Mouse (Mus musculus) limb, embryonic 14.5 days (tissue): ENCODE measurements at regions not wholly inside any gene's neighbourhood (a gene's known extent, or its start where the extent isn't known, plus 50 kb on each side); places are given as distances from the start of the nearest gene placed in this dataset.

ENCODE experiments used
- ATAC-seq: fragments of 200-750 bp; cut with Nextera tagmentation; 2 replicates; pipeline ENCODE4 v1.8.0; 2017; ENCODE audit warnings: low read depth, moderate number of reproducible peaks, moderate TSS enrichment; ENCODE audit not compliant: low FRiP score
- DNase-seq: peaks from one replicate; pipeline ENCODE4 v3.0.0-alpha.2; 2015; ENCODE audit warnings: low spot score
- H3K27ac ChIP-seq: fragments of 300-500 bp; sonication (generic); replicated peaks from 2 replicates; pipeline ENCODE4 v1.5.1; 2014; ENCODE audit warnings: low read depth, mild to moderate bottlenecking, low read length, moderate library complexity, mixed read lengths
- H3K27me3 ChIP-seq: fragments of 300-500 bp; sonication (generic); 2 replicates; pipeline ENCODE4 v1.6.1; 2014; ENCODE audit warnings: low read length, mixed read lengths; ENCODE audit not compliant: control insufficient read depth, insufficient read depth
- H3K36me3 ChIP-seq: fragments of 300-500 bp; sonication (generic); 2 replicates; pipeline ENCODE4 v1.6.1; 2014; ENCODE audit warnings: mild to moderate bottlenecking, low read length, moderate library complexity, mixed read lengths; ENCODE audit not compliant: control insufficient read depth, insufficient read depth
- H3K4me1 ChIP-seq: fragments of 300-500 bp; sonication (generic); 2 replicates; pipeline ENCODE4 v1.6.1; 2014; ENCODE audit warnings: antibody characterized with exemption, low read length, mixed read lengths; ENCODE audit not compliant: control insufficient read depth, insufficient read depth
- H3K4me2 ChIP-seq: fragments of 300-500 bp; sonication (generic); replicated peaks from 2 replicates; pipeline ENCODE4 v1.6.1; 2014; ENCODE audit warnings: low read depth, mild to moderate bottlenecking, low read length, moderate library complexity; ENCODE audit not compliant: severe bottlenecking
- H3K4me3 ChIP-seq: fragments of 300-500 bp; sonication (generic); replicated peaks from 2 replicates; pipeline ENCODE4 v1.5.1; 2014; ENCODE audit warnings: low read length
- H3K9ac ChIP-seq: fragments of 300-500 bp; sonication (generic); 2 replicates; pipeline ENCODE4 v1.6.1; 2014; ENCODE audit warnings: mild to moderate bottlenecking, low read depth, low read length, moderate library complexity; ENCODE audit not compliant: severe bottlenecking
- H3K9me3 ChIP-seq: fragments of 300-500 bp; sonication (generic); 2 replicates; pipeline ENCODE4 v1.6.1; 2016; ENCODE audit warnings: low read length; ENCODE audit not compliant: control insufficient read depth
- POLR2A ChIP-seq: fragments of 200-500 bp; IDR thresholded peaks from 2 replicates; pipeline ENCODE4 v1.8.0; 2012; ENCODE audit warnings: inconsistent platforms, mild to moderate bottlenecking, moderate library complexity, borderline replicate concordance; ENCODE audit not compliant: insufficient read depth, insufficient read length; ENCODE audit errors: extremely low read depth
- WGBS: fragments of 180-500 bp; shearing (Covaris S2); extraction: QIAGEN DNeasy Blood & Tissue Kit; methylation state at CpG from one replicate; pipeline ENCODE4 v1.1.7; 2014; 5-methylcytosine and 5-hydroxymethylcytosine counted together

- Histone ChIP-seq H3K9me3 (no peaks in the 10 kb centered on the region), H3K4me1 (peaks cover 11% of the 10 kb centered on the region), H3K27me3 (no peaks in the 10 kb centered on the region), H3K27ac (no peak overlapping the region), H3K4me2 (no peak overlapping the region; the same call in 1 of the 2 replicates), H3K36me3 (no peaks in the 10 kb centered on the region), H3K4me3 (no peak overlapping the region), H3K9ac (no peak overlapping the region)
- no peak for ATAC-seq
- 17% methylated on average over 6 of the region's 6 CpGs for WGBS
- peak; percentile 30 for DNase-seq
- TF ChIP-seq POLR2A: no peak
Observed at GRCm38 (mm10) chr6:94999002-94999401, 118.0 kb upstream of the Kbtbd8 start.

- Histone ChIP-seq H3K4me2 (no peak overlapping the region), H3K36me3 (no peaks in the 10 kb centered on the region), H3K9me3 (no peaks in the 10 kb centered on the region), H3K4me3 (no peak overlapping the region), H3K4me1 (peaks cover 11% of the 10 kb centered on the region), H3K9ac (no peak overlapping the region), H3K27me3 (no peaks in the 10 kb centered on the region), H3K27ac (no peak overlapping the region)
- DNase-seq (no peak), ATAC-seq (no peak)
- no peak for TF ChIP-seq POLR2A
- WGBS: 76% methylated on average over 2 of the region's 2 CpGs
Observed at GRCm38 (mm10) chr6:94998371-94998770, 118.7 kb upstream of the Kbtbd8 start.

- 98% methylated on average over 1 of the region's 1 CpGs for WGBS
- DNase-seq: no peak
- Histone ChIP-seq H3K9me3 (no peaks in the 10 kb centered on the region), H3K4me1 (peaks cover 7% of the 10 kb centered on the region), H3K4me3 (no peak overlapping the region), H3K27ac (no peak overlapping the region), H3K9ac (no peak overlapping the region), H3K36me3 (no peaks in the 10 kb centered on the region), H3K4me2 (no peak overlapping the region), H3K27me3 (no peaks in the 10 kb centered on the region)
- no peak for ATAC-seq
- no peak for TF ChIP-seq POLR2A
Observed at GRCm38 (mm10) chr6:94994376-94994775, 122.7 kb upstream of the Kbtbd8 start.

GRCm38 (mm10) chr6:94987427-94987826 lies 129.6 kb upstream of the Kbtbd8 start:
- no peak overlapping the region for H3K4me2 ChIP-seq
- H3K27me3 ChIP-seq: no peaks in the 10 kb centered on the region
- no peaks in the 10 kb centered on the region for H3K9me3 ChIP-seq
- ATAC-seq (peak; percentile 78), DNase-seq (peak; percentile 38)
- no peak overlapping the region for H3K4me3 ChIP-seq
- no peak overlapping the region for H3K9ac ChIP-seq
- no peaks in the 10 kb centered on the region for H3K36me3 ChIP-seq
- H3K4me1 ChIP-seq: no peaks in the 10 kb centered on the region
- H3K27ac ChIP-seq: no peak overlapping the region
- no peak for TF ChIP-seq POLR2A
- WGBS: 39% methylated on average over 5 of the region's 5 CpGs

- H3K9me3 ChIP-seq: no peaks in the 10 kb centered on the region
- 26% methylated on average over 4 of the region's 4 CpGs for WGBS
- no peak overlapping the region for H3K4me3 ChIP-seq
- no peak overlapping the region for H3K27ac ChIP-seq
- peak; percentile 85 for ATAC-seq
- H3K9ac ChIP-seq: no peak overlapping the region
- H3K4me1 ChIP-seq: no peaks in the 10 kb centered on the region
- no peak overlapping the region for H3K4me2 ChIP-seq
- H3K27me3 ChIP-seq: no peaks in the 10 kb centered on the region
- TF ChIP-seq POLR2A: no peak
- peak; percentile 94 for DNase-seq
- no peaks in the 10 kb centered on the region for H3K36me3 ChIP-seq
Observed at GRCm38 (mm10) chr6:94986346-94986745, 130.7 kb upstream of the Kbtbd8 start.

- DNase-seq (no peak), ATAC-seq (no peak)
- 70% methylated on average over 3 of the region's 3 CpGs for WGBS
- H3K36me3 ChIP-seq: no peaks in the 10 kb centered on the region
- H3K9me3 ChIP-seq: no peaks in the 10 kb centered on the region
- no peak overlapping the region for H3K4me2 ChIP-seq
- no peaks in the 10 kb centered on the region for H3K4me1 ChIP-seq
- no peaks in the 10 kb centered on the region for H3K27me3 ChIP-seq
- H3K27ac ChIP-seq: no peak overlapping the region
- H3K9ac ChIP-seq: no peak overlapping the region
- H3K4me3 ChIP-seq: no peak overlapping the region
- TF ChIP-seq POLR2A: no peak
Observed at GRCm38 (mm10) chr6:94984411-94984895, 132.6 kb upstream of the Kbtbd8 start.
